Mouse (Mus musculus): ENCODE data around the gene Ptges3.

Ptges3 gene

GRCm38 (mm10) chr10:128092506-128093495, 34.0 kb downstream of the Ptges3 start:
- peak; percentile 67 for DNase-seq (ENCODE audit: low spot score)

GRCm38 (mm10) chr10:128093496-128094294, 34.9 kb downstream of the Ptges3 start:
- no peak for DNase-seq (ENCODE audit: low spot score)

GRCm38 (mm10) chr10:128094340-128094968, 35.7 kb downstream of the Ptges3 start:
- peak; percentile 65 for DNase-seq (ENCODE audit: low spot score)

GRCm38 (mm10) chr10:128095003-128095636, 36.4 kb downstream of the Ptges3 start:
- DNase-seq (ENCODE audit: low spot score): no peak

- DNase-seq (ENCODE audit: low spot score): no peak
Observed at GRCm38 (mm10) chr10:128096313-128096692, 37.5 kb downstream of the Ptges3 start.

- DNase-seq (ENCODE audit: low spot score): peak; percentile 83
Observed at GRCm38 (mm10) chr10:128096693-128097586, 38.2 kb downstream of the Ptges3 start.

GRCm38 (mm10) chr10:128097587-128097971, 38.8 kb downstream of the Ptges3 start:
- DNase-seq (ENCODE audit: low spot score): peak; percentile 17

GRCm38 (mm10) chr10:128110103-128110761, 51.5 kb downstream of the Ptges3 start:
- DNase-seq (ENCODE audit: low spot score): no peak

- DNase-seq (ENCODE audit: low spot score): no peak
Observed at GRCm38 (mm10) chr10:128111227-128111626, 52.5 kb downstream of the Ptges3 start.

- DNase-seq (ENCODE audit: low spot score): no peak
Observed at GRCm38 (mm10) chr10:128123833-128124232, 65.1 kb downstream of the Ptges3 start.

- DNase-seq (ENCODE audit: low spot score): no peak
Observed at GRCm38 (mm10) chr10:128124831-128125230, 66.1 kb downstream of the Ptges3 start.

GRCm38 (mm10) chr10:128125951-128126350, 67.2 kb downstream of the Ptges3 start:
- no peak for DNase-seq (ENCODE audit: low spot score)
